8 mouse cellular contexts compared by ENCODE assay signal in the genomic region with DNA sequence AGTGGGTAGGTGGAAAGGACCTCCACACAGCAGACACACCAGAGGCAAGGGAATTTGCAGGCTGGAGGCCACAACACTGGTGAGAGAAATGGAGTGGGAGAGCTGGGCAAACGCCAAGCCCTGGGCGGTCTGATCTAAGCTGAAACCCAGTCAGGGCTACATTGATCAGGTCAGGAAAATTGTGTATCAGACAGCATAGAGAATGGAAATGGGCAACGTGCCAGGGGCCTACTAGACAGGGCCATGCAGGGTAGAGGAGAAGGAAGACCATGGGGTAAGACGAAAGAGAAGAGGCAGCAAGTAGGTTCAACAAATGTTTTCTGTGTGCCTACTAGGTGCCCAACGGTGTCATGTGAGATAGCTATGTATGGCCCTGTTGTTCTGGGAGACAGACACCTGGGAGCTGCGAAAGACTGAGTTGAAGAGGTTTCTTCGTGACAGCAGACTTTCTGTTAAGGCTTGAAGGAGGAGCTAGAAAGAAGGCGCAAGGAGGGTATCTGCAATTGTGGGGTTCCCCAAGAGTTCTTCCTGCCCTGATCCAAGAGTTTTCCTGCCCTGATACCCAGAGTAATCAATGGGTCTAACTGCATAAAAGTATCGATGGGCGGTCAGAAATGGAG. TPM values are rescaled to one million over a fixed set of nuclear protein-coding genes. Genes with fewer than 3 reads are reported as not detected.
DNase-seq lines count a peak whose midpoint lies in the region; ATAC-seq and TF ChIP-seq lines count a peak whose summit lies in the region.

No protein-coding gene starts in this region.

- H3K4me1 ChIP-seq in MEL (ENCODE audit: control insufficient read depth in 1 of 2, insufficient read depth in 2 of 2, low read length in 2 of 2) = peaks cover 9 to 14% of the 10 kb centered on the region in 2 experiments

- peak overlapping the region; percentile 82 for H3K9ac ChIP-seq in MEL (ENCODE audit: control insufficient read depth, low read depth, low read length, poor library complexity, severe bottlenecking)

- H3K79me2 ChIP-seq in MEL (ENCODE audit: control insufficient read depth, insufficient read depth, low read length, poor library complexity) = peaks cover 3% of the 10 kb centered on the region; the same call in 1 of the 2 replicates

- peak overlapping the region; percentile 99 for H3K27ac ChIP-seq in gastrocnemius, adult 2 months
- H3K27ac ChIP-seq in MEL (ENCODE audit: control insufficient read depth, low read depth, low read length) = no peak overlapping the region

- peaks cover 0 to 6% of the 10 kb centered on the region in 2 experiments; a peak in 2 of 4 replicates for H3K36me3 ChIP-seq in MEL (ENCODE audit: control insufficient read depth in 1 of 2, insufficient read depth in 2 of 2, low read length in 2 of 2)

- TF ChIP-seq RAD21 in MEL (IDR thresholded peaks at IDR 0.05; ENCODE audit: low read depth, low read length) = no peak

- DNase-seq in gastrocnemius, adult 2 months = no peak
- DNase-seq in gastrocnemius, postnatal 36 days = no peak
- DNase-seq in MEL (ENCODE audit: low read depth, low spot score) = peak; percentile 75
- peak; percentile 48 for DNase-seq in kidney, adult 11 months
- DNase-seq in lung, postnatal 10 days = peak; percentile 55
- DNase-seq in retina, embryonic 14.5 days (ENCODE audit: low spot score) = no peak
- DNase-seq in frontal cortex, adult 2 months (ENCODE audit: extremely low spot score in 1 of 2, low spot score in 1 of 2) = no peak

- TF ChIP-seq POLR2A in MEL (IDR thresholded peaks at IDR 0.05; ENCODE audit: control insufficient read depth in 1 of 2, insufficient read depth in 1 of 2, low read depth in 1 of 2, low read length in 2 of 2, poor library complexity in 1 of 2) = no peak

- 0 out of 2 replicates have a peak, but pooled peaks have one; percentile 5 for ATAC-seq in erythroid progenitor cell, adult 5-6 weeks (replicated peaks; ENCODE audit: low FRiP score, poor library complexity, severe bottlenecking)

- TF ChIP-seq EP300 in MEL (IDR thresholded peaks at IDR 0.05; ENCODE audit: low read depth in 1 of 2, low read length in 2 of 2) = peak in 1 of 2 experiments; percentile 18; a peak in 1 of 4 replicates

- intact Hi-C loops in gastrocnemius, adult 2 months (cut with DNase I) = loop anchor here (5.0 kb wide), 1 partner anchor 64 kb away; no protein-coding TSS in a partner anchor
- intact Hi-C loops in gastrocnemius, postnatal 36 days (cut with DNase I) = no loop called here

- H3K9me3 ChIP-seq in MEL (replicated peaks; ENCODE audit: insufficient read depth, low read length) = no peaks in the 10 kb centered on the region

- H3K27me3 ChIP-seq in MEL (ENCODE audit: control insufficient read depth in 1 of 2, insufficient read depth in 2 of 2, low read length in 2 of 2) = no peaks in the 10 kb centered on the region

- TF ChIP-seq CTCF in gastrocnemius, adult 2 months (IDR thresholded peaks at IDR 0.05) = no peak
- TF ChIP-seq CTCF in MEL (IDR thresholded peaks at IDR 0.05 in 2 of 3, conservative IDR thresholded peaks at IDR 0.05 in 1 of 3; ENCODE audit: control insufficient read depth in 1 of 3, insufficient read depth in 1 of 3, low read depth in 2 of 3, low read length in 3 of 3, poor library complexity in 1 of 3, severe bottlenecking in 1 of 3) = no peak

- H3K4me3 ChIP-seq in gastrocnemius, adult 2 months = peak overlapping the region; percentile 90
- peak overlapping the region; percentile 74 to 88 for H3K4me3 ChIP-seq in MEL (ENCODE audit: control insufficient read depth in 1 of 2, insufficient read depth in 1 of 2, low read depth in 2 of 2, low read length in 2 of 2)

TF ChIP-seq in MEL, 35 proteins besides CTCF, POLR2A, EP300 and RAD21 (continues in another document):
- no peak for TF ChIP-seq HCFC1 (IDR thresholded peaks at IDR 0.05; ENCODE audit: low read depth, low read length)
- no peak; the same call in 1 of the 2 replicates for TF ChIP-seq BHLHE40 (IDR thresholded peaks at IDR 0.05; ENCODE audit: borderline replicate concordance, low read depth, low read length)
- TF ChIP-seq ETS1 (IDR thresholded peaks at IDR 0.05; ENCODE audit: low read depth, low read length) = 0 out of 2 replicates have a peak, but pooled peaks have one; percentile 7
- peak; percentile 89 for TF ChIP-seq ZKSCAN1 (IDR thresholded peaks at IDR 0.05; ENCODE audit: low read depth, low read length)
- no peak for TF ChIP-seq NELFE (IDR thresholded peaks at IDR 0.05; ENCODE audit: low read depth, low read length)
- 0 out of 2 replicates have a peak, but pooled peaks have one; percentile 21 for TF ChIP-seq USF1 (IDR thresholded peaks at IDR 0.05; ENCODE audit: low read depth, low read length)
- TF ChIP-seq TAL1 (IDR thresholded peaks at IDR 0.05; ENCODE audit: low read length) = no peak
- no peak for TF ChIP-seq CHD2 (IDR thresholded peaks at IDR 0.05; ENCODE audit: low read length)
- peak; percentile 23; the same call in 1 of the 2 replicates for TF ChIP-seq MYB (IDR thresholded peaks at IDR 0.05; ENCODE audit: low read depth, low read length)
- TF ChIP-seq JUND (IDR thresholded peaks at IDR 0.05; ENCODE audit: low read depth, low read length) = peak; percentile 52; the same call in 1 of the 2 replicates
- TF ChIP-seq GABPA (IDR thresholded peaks at IDR 0.05; ENCODE audit: low read depth, low read length) = no peak
- TF ChIP-seq MYC (IDR thresholded peaks at IDR 0.05; ENCODE audit: low read depth, low read length) = no peak
- no peak for TF ChIP-seq POLR2AphosphoS5 (IDR thresholded peaks at IDR 0.05; ENCODE audit: borderline replicate concordance, low read depth, low read length)
- no peak for TF ChIP-seq MAFK (IDR thresholded peaks at IDR 0.05; ENCODE audit: borderline replicate concordance, low read depth, low read length)
- TF ChIP-seq ZMIZ1 (IDR thresholded peaks at IDR 0.05; ENCODE audit: low read depth, low read length) = no peak
- TF ChIP-seq SIN3A (IDR thresholded peaks at IDR 0.05; ENCODE audit: low read length) = peak; percentile 22; the same call in 1 of the 2 replicates
- no peak; the same call in 1 of the 2 replicates for TF ChIP-seq MXI1 (IDR thresholded peaks at IDR 0.05; ENCODE audit: low read depth, low read length)
- no peak for TF ChIP-seq ZNF384 (IDR thresholded peaks at IDR 0.05; ENCODE audit: low read depth, low read length)
- peak; percentile 10; the same call in 1 of the 2 replicates for TF ChIP-seq SMC3 (IDR thresholded peaks at IDR 0.05; ENCODE audit: low read depth, low read length)
- 0 out of 2 replicates have a peak, but pooled peaks have one; percentile 31 for TF ChIP-seq ELF1 (IDR thresholded peaks at IDR 0.05; ENCODE audit: low read depth, low read length)
- no peak for TF ChIP-seq MAX (IDR thresholded peaks at IDR 0.05; ENCODE audit: low read length)
- peak; percentile 31; the same call in 1 of the 2 replicates for TF ChIP-seq RCOR1 (IDR thresholded peaks at IDR 0.05; ENCODE audit: low read depth, low read length)
- TF ChIP-seq MAZ (IDR thresholded peaks at IDR 0.05; ENCODE audit: low read depth, low read length) = no peak
- TF ChIP-seq USF2 (IDR thresholded peaks at IDR 0.05; ENCODE audit: borderline replicate concordance in 1 of 2, insufficient read depth in 1 of 2, low read depth in 1 of 2, low read length in 2 of 2) = 0 out of 4 replicates have a peak, but pooled peaks of 1 of the 2 experiments have one; percentile 7
- no peak for TF ChIP-seq E2F4 (IDR thresholded peaks at IDR 0.05; ENCODE audit: borderline replicate concordance, low read depth, low read length)

RNA-seq across cellular contexts. Expression of gene Nudt14, which starts 0.7 kb away (rescaled TPM):
- total RNA-seq in gastrocnemius, adult 2 months (2021) = 1 to 10 TPM; 5.4 to 7.9 TPM
- total RNA-seq in gastrocnemius, postnatal 36 days (2021) = 1 to 10 TPM; 7.5 to 8.2 TPM
- total RNA-seq in MEL (2012; rRNA removed) = 19.0 and 20.1 TPM in 2 replicates
- 10 to 100 TPM in 1 of 2 experiments, not detected in 1; 61.0 TPM for polyA plus RNA-seq in MEL (2012; ENCODE audit: insufficient read depth in 1 of 2, insufficient read length in 2 of 2, low read depth in 1 of 2, low replicate concordance in 2 of 2, missing spikeins in 1 of 2)
- 12.3 TPM in 1 of 2 replicates, not detected in the other for total RNA-seq in erythroid progenitor cell, adult 5-6 weeks (2015; ENCODE audit: low replicate concordance)
- total RNA-seq in erythroid progenitor cell, adult 5-6 weeks (2017; ENCODE audit: low replicate concordance) = 2.5 and 3.3 TPM in 2 replicates
- polyA plus RNA-seq in frontal cortex, adult 2 months (2012; rRNA removed) = 19.0 and 22.4 TPM in 2 replicates

RNA-seq across cellular contexts. Expression of gene Jag2, which starts 11.7 kb away (rescaled TPM):
- total RNA-seq in gastrocnemius, adult 2 months (2021) = 10 to 100 TPM; 20.3 to 30.2 TPM
- 10 to 100 TPM; 18.0 to 19.6 TPM for total RNA-seq in gastrocnemius, postnatal 36 days (2021)
- 0.75 and 1.0 TPM in 2 replicates for total RNA-seq in MEL (2012; rRNA removed)
- polyA plus RNA-seq in MEL (2012; ENCODE audit: insufficient read depth in 1 of 2, insufficient read length in 2 of 2, low read depth in 1 of 2, low replicate concordance in 2 of 2, missing spikeins in 1 of 2) = 1 to 10 TPM in 1 of 2 experiments, not detected in 1; 3.9 TPM
- not detected in 2 replicates for total RNA-seq in erythroid progenitor cell, adult 5-6 weeks (2015; ENCODE audit: low replicate concordance)
- total RNA-seq in erythroid progenitor cell, adult 5-6 weeks (2017; ENCODE audit: low replicate concordance) = 0.26 TPM in 1 of 2 replicates, not detected in the other
- polyA plus RNA-seq in frontal cortex, adult 2 months (2012; rRNA removed) = 43.0 and 48.3 TPM in 2 replicates

RNA-seq across cellular contexts. Expression of gene Btbd6, which starts 35.0 kb away (rescaled TPM):
- total RNA-seq in gastrocnemius, adult 2 months (2021) = 10 to 100 TPM; 13.3 to 20.6 TPM
- total RNA-seq in gastrocnemius, postnatal 36 days (2021) = 10 to 100 TPM; 12.7 to 13.5 TPM
- total RNA-seq in MEL (2012; rRNA removed) = 0.88 and 1.8 TPM in 2 replicates
- 1 to 10 TPM in 1 of 2 experiments, not detected in 1; 3.0 TPM for polyA plus RNA-seq in MEL (2012; ENCODE audit: insufficient read depth in 1 of 2, insufficient read length in 2 of 2, low read depth in 1 of 2, low replicate concordance in 2 of 2, missing spikeins in 1 of 2)
- 0.84 and 3.2 TPM in 2 replicates for total RNA-seq in erythroid progenitor cell, adult 5-6 weeks (2015; ENCODE audit: low replicate concordance)
- 0.68 and 1.0 TPM in 2 replicates for total RNA-seq in erythroid progenitor cell, adult 5-6 weeks (2017; ENCODE audit: low replicate concordance)
- polyA plus RNA-seq in frontal cortex, adult 2 months (2012; rRNA removed) = 70.7 and 75.5 TPM in 2 replicates

RNA-seq across cellular contexts. Expression of gene Brf1, which starts 59.2 kb away (rescaled TPM):
- 10 to 100 TPM; 20.8 to 21.5 TPM for total RNA-seq in gastrocnemius, adult 2 months (2021)
- 10 to 100 TPM; 16.8 to 20.9 TPM for total RNA-seq in gastrocnemius, postnatal 36 days (2021)
- 90.6 and 105 TPM in 2 replicates for total RNA-seq in MEL (2012; rRNA removed)
- 100 to 1,000 TPM in 1 of 2 experiments, not detected in 1; 159 TPM for polyA plus RNA-seq in MEL (2012; ENCODE audit: insufficient read depth in 1 of 2, insufficient read length in 2 of 2, low read depth in 1 of 2, low replicate concordance in 2 of 2, missing spikeins in 1 of 2)
- 55.1 and 57.4 TPM in 2 replicates for total RNA-seq in erythroid progenitor cell, adult 5-6 weeks (2015; ENCODE audit: low replicate concordance)
- 172 and 200 TPM in 2 replicates for total RNA-seq in erythroid progenitor cell, adult 5-6 weeks (2017; ENCODE audit: low replicate concordance)
- polyA plus RNA-seq in frontal cortex, adult 2 months (2012; rRNA removed) = 46.5 and 51.5 TPM in 2 replicates

Comparison
In these comparisons a context has a peak if more than half of its experiments do, and no peak if none do; other contexts are left out.
1. DNase-seq: peak in MEL (single experiment), kidney, adult 11 months (single experiment) and lung, postnatal 10 days (single experiment); none in gastrocnemius, adult 2 months (single experiment), gastrocnemius, postnatal 36 days (0 of 2), retina, embryonic 14.5 days (single experiment) and frontal cortex, adult 2 months (0 of 2).